Mouse (Mus musculus): ENCODE data around the gene Usp47. TPM values are rescaled to one million over a fixed set of nuclear protein-coding genes. Genes with fewer than 3 reads are reported as not detected.

Usp47 gene
- polyA plus RNA-seq, 1 experiment from 2014 or later = 36.9 TPM

GRCm38 (mm10) chr7:112142616-112143015 lies 119.3 kb downstream of the Usp47 start:
- Histone ChIP-seq H3K4me1 (peaks cover 6% of the 10 kb centered on the region; the same call in 1 of the 2 replicates), H3K27ac (no peak overlapping the region), H3K4me3 (no peak overlapping the region), H3K27me3 (replicated peaks) (no peaks in the 10 kb centered on the region), H3K9ac (no peak overlapping the region), H3K36me3 (no peaks in the 10 kb centered on the region), H3K4me2 (no peak overlapping the region), H3K9me3 (replicated peaks) (no peaks in the 10 kb centered on the region)
- WGBS (ENCODE audit: insufficient replicate concordance) = 53% methylated on average over 3 of the region's 3 CpGs
- ATAC-seq = no peak

GRCm38 (mm10) chr7:112143090-112143500 lies 119.8 kb downstream of the Usp47 start:
- H3K9ac ChIP-seq = no peak overlapping the region
- no peak for ATAC-seq
- no peak overlapping the region for H3K4me3 ChIP-seq
- H3K4me2 ChIP-seq = no peak overlapping the region
- H3K4me1 ChIP-seq = peaks cover 6% of the 10 kb centered on the region; the same call in 1 of the 2 replicates
- no peaks in the 10 kb centered on the region for H3K9me3 ChIP-seq (replicated peaks)
- H3K36me3 ChIP-seq = no peaks in the 10 kb centered on the region
- no peak overlapping the region for H3K27ac ChIP-seq
- H3K27me3 ChIP-seq (replicated peaks) = no peaks in the 10 kb centered on the region
- WGBS (ENCODE audit: insufficient replicate concordance) = 48% methylated on average over 7 of the region's 7 CpGs

GRCm38 (mm10) chr7:112143978-112144377 lies 120.7 kb downstream of the Usp47 start:
- Histone ChIP-seq H3K4me3 (no peak overlapping the region), H3K4me1 (peaks cover 6% of the 10 kb centered on the region; the same call in 1 of the 2 replicates), H3K36me3 (no peaks in the 10 kb centered on the region), H3K4me2 (no peak overlapping the region), H3K9ac (no peak overlapping the region), H3K9me3 (replicated peaks) (no peaks in the 10 kb centered on the region), H3K27me3 (replicated peaks) (no peaks in the 10 kb centered on the region), H3K27ac (no peak overlapping the region)
- ATAC-seq = no peak
- WGBS (ENCODE audit: insufficient replicate concordance) = 61% methylated on average over 4 of the region's 4 CpGs

GRCm38 (mm10) chr7:112144646-112145179 lies 121.4 kb downstream of the Usp47 start:
- ATAC-seq = no peak
- no peak overlapping the region for H3K27ac ChIP-seq
- H3K36me3 ChIP-seq = no peaks in the 10 kb centered on the region; the same call in 1 of the 2 replicates
- H3K27me3 ChIP-seq (replicated peaks) = no peaks in the 10 kb centered on the region
- peaks cover 6% of the 10 kb centered on the region; the same call in 1 of the 2 replicates for H3K4me1 ChIP-seq
- no peak overlapping the region for H3K4me3 ChIP-seq
- 65% methylated on average over 11 of the region's 11 CpGs for WGBS (ENCODE audit: insufficient replicate concordance)
- no peak overlapping the region for H3K4me2 ChIP-seq
- H3K9me3 ChIP-seq (replicated peaks) = no peaks in the 10 kb centered on the region
- no peak overlapping the region for H3K9ac ChIP-seq

- Histone ChIP-seq H3K9ac (no peak overlapping the region), H3K9me3 (replicated peaks) (no peaks in the 10 kb centered on the region), H3K27me3 (replicated peaks) (no peaks in the 10 kb centered on the region), H3K4me2 (no peak overlapping the region), H3K4me3 (no peak overlapping the region), H3K36me3 (no peaks in the 10 kb centered on the region; the same call in 1 of the 2 replicates), H3K4me1 (peaks cover 6% of the 10 kb centered on the region; the same call in 1 of the 2 replicates), H3K27ac (no peak overlapping the region)
- no peak for ATAC-seq
- WGBS (ENCODE audit: insufficient replicate concordance) = 63% methylated on average over 2 of the region's 2 CpGs
Measured at GRCm38 (mm10) chr7:112147979-112148378, 124.7 kb downstream of the Usp47 start.

GRCm38 (mm10) chr7:112149113-112149512 lies 125.8 kb downstream of the Usp47 start:
- ATAC-seq = no peak
- Histone ChIP-seq H3K9me3 (replicated peaks) (no peaks in the 10 kb centered on the region), H3K36me3 (no peaks in the 10 kb centered on the region; the same call in 1 of the 2 replicates), H3K4me3 (no peak overlapping the region), H3K9ac (no peak overlapping the region), H3K27me3 (replicated peaks) (no peaks in the 10 kb centered on the region), H3K4me1 (no peaks in the 10 kb centered on the region), H3K27ac (no peak overlapping the region), H3K4me2 (no peak overlapping the region)
- 65% methylated on average over 10 of the region's 10 CpGs for WGBS (ENCODE audit: insufficient replicate concordance)

GRCm38 (mm10) chr7:112154445-112154844 lies 131.1 kb downstream of the Usp47 start:
- H3K9me3 ChIP-seq (replicated peaks) = no peaks in the 10 kb centered on the region
- no peak overlapping the region for H3K4me2 ChIP-seq
- peaks cover 36% of the 10 kb centered on the region for H3K27me3 ChIP-seq (replicated peaks)
- no peak overlapping the region for H3K4me3 ChIP-seq
- no peaks in the 10 kb centered on the region; the same call in 1 of the 2 replicates for H3K36me3 ChIP-seq
- WGBS (ENCODE audit: insufficient replicate concordance) = 73% methylated on average over 4 of the region's 4 CpGs
- H3K4me1 ChIP-seq = peaks cover 4% of the 10 kb centered on the region; the same call in 1 of the 2 replicates
- H3K9ac ChIP-seq = no peak overlapping the region
- no peak overlapping the region for H3K27ac ChIP-seq
- no peak for ATAC-seq

- H3K36me3 ChIP-seq = no peaks in the 10 kb centered on the region
- no peak overlapping the region for H3K9ac ChIP-seq
- 11% methylated on average over 1 of the region's 1 CpGs for WGBS (ENCODE audit: insufficient replicate concordance)
- H3K27ac ChIP-seq = no peak overlapping the region
- no peak for ATAC-seq
- peaks cover 44% of the 10 kb centered on the region for H3K27me3 ChIP-seq (replicated peaks)
- H3K4me2 ChIP-seq = no peak overlapping the region
- H3K9me3 ChIP-seq (replicated peaks) = no peaks in the 10 kb centered on the region
- no peak overlapping the region for H3K4me3 ChIP-seq
- H3K4me1 ChIP-seq = peaks cover 4% of the 10 kb centered on the region; the same call in 1 of the 2 replicates
Measured at GRCm38 (mm10) chr7:112155194-112155593, 131.9 kb downstream of the Usp47 start.

GRCm38 (mm10) chr7:112157584-112158315 lies 134.4 kb downstream of the Usp47 start:
- Histone ChIP-seq H3K4me1 (peaks cover 4% of the 10 kb centered on the region; the same call in 1 of the 2 replicates), H3K9ac (peak overlapping the region; percentile 15; the same call in 1 of the 2 replicates), H3K4me2 (peak overlapping the region; percentile 41), H3K9me3 (replicated peaks) (no peaks in the 10 kb centered on the region), H3K4me3 (peak overlapping the region; percentile 38), H3K27me3 (replicated peaks) (peaks cover 51% of the 10 kb centered on the region), H3K36me3 (no peaks in the 10 kb centered on the region), H3K27ac (no peak overlapping the region)
- 16% methylated on average over 23 of the region's 23 CpGs for WGBS (ENCODE audit: insufficient replicate concordance)
- no peak for ATAC-seq

- Histone ChIP-seq H3K36me3 (no peaks in the 10 kb centered on the region), H3K4me1 (peaks cover 4% of the 10 kb centered on the region; the same call in 1 of the 2 replicates)
Measured at GRCm38 (mm10) chr7:112158316-112158741, 135.0 kb downstream of the Usp47 start.

GRCm38 (mm10) chr7:112158942-112159341 lies 135.6 kb downstream of the Usp47 start, which contains the start of gene Dkk3:
Gene Dkk3 (minus strand): TSS chr7:112159057.
- peaks cover 51% of the 10 kb centered on the region for H3K27me3 ChIP-seq (replicated peaks)
- 5% methylated on average over 21 of the region's 21 CpGs for WGBS (ENCODE audit: insufficient replicate concordance)
- ATAC-seq = peak; percentile 23; the same call in 1 of the 2 replicates

More at GRCm38 (mm10) chr7:112158316-112158741, 135.0 kb downstream of the Usp47 start:
- ATAC-seq = peak; percentile 25; the same call in 1 of the 2 replicates
- Histone ChIP-seq H3K9ac (0 out of 2 replicates have a peak overlapping the region, but pooled peaks have one; percentile 1), H3K27me3 (replicated peaks) (peaks cover 51% of the 10 kb centered on the region), H3K4me2 (peak overlapping the region; percentile 41), H3K4me3 (peak overlapping the region; percentile 38), H3K27ac (no peak overlapping the region), H3K9me3 (replicated peaks) (no peaks in the 10 kb centered on the region)
- WGBS (ENCODE audit: insufficient replicate concordance) = under 1% methylated on average over 23 of the region's 23 CpGs

GRCm38 (mm10) chr7:112159835-112160234 lies 136.5 kb downstream of the Usp47 start:
- Histone ChIP-seq H3K9ac (no peak overlapping the region), H3K27ac (no peak overlapping the region), H3K36me3 (no peaks in the 10 kb centered on the region), H3K4me1 (peaks cover 4% of the 10 kb centered on the region; the same call in 1 of the 2 replicates), H3K4me3 (no peak overlapping the region), H3K27me3 (replicated peaks) (peaks cover 51% of the 10 kb centered on the region), H3K4me2 (no peak overlapping the region), H3K9me3 (replicated peaks) (no peaks in the 10 kb centered on the region)
- WGBS (ENCODE audit: insufficient replicate concordance) = 32% methylated on average over 5 of the region's 6 CpGs
- ATAC-seq = no peak

More at GRCm38 (mm10) chr7:112158942-112159341, 135.6 kb downstream of the Usp47 start, which contains the start of gene Dkk3:
- H3K9me3 ChIP-seq (replicated peaks) = no peaks in the 10 kb centered on the region
- 0 out of 2 replicates have a peak within 1 kb of the TSS, but pooled peaks have one; percentile 1 for H3K9ac ChIP-seq
- no peak within 1 kb of the TSS for H3K27ac ChIP-seq
- H3K4me2 ChIP-seq = peak within 1 kb of the TSS; percentile 41
- H3K4me1 ChIP-seq = peaks cover 4% of the 10 kb centered on the region; the same call in 1 of the 2 replicates
- H3K36me3 ChIP-seq = no peaks in the 10 kb centered on the region
- H3K4me3 ChIP-seq = peak within 1 kb of the TSS; percentile 38
